Mouse (Mus musculus) liver, adult (tissue): ENCODE data around the gene Uba6.

Experiments
- GATA4 ChIP-seq: IDR thresholded peaks from 2 replicates; pipeline ENCODE4 v1.6.1; 2014; ENCODE audit warnings: mild to moderate bottlenecking, low read length; ENCODE audit not compliant: insufficient replicate concordance

Uba6 gene

GRCm38 (mm10) chr5:86098988-86099387 is 73.6 kb downstream of the Uba6 start:
- no peak for TF ChIP-seq GATA4

DNA sequence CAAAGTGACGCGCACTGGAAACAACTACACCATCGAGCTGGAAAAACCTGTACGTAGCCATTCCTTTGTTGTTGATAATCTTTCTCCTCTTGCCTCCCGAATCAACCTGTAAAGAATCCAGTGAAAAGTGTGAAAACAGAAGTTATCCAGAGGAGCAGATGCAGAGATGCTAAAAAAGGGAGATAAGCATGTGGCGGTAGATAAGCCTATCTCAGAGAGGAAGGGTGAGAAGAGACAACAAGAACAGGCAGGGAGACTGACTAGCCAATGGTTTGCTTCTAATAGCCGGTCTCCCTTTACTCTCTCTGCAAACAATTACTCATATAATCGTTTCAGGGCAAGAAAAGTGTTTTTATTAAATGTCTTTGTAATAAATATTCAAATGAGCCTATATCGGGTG is 77.8 kb downstream of the Uba6 start:
- no peak for TF ChIP-seq GATA4

- TF ChIP-seq GATA4 = no peak
Observed at GRCm38 (mm10) chr5:86086751-86087150, 85.9 kb downstream of the Uba6 start.

DNA sequence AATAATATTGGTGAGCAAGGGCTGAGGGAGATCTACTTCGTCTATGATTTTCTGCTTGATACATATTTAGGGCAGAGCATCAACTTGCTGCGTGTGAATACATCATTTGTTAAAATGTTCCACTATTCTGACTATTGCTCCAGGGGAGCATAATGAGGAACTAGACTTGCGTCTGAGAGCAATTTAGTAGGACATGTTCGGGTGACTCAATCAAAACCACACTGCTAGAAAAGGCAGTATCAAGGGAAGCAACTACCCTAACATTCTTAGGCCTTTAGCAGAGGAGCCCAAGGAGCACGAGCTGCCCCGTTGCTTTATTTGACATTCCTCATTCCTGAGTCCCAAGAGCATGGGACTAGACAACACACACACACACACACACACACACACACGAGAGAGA is 87.6 kb downstream of the Uba6 start:
- no peak for TF ChIP-seq GATA4

DNA sequence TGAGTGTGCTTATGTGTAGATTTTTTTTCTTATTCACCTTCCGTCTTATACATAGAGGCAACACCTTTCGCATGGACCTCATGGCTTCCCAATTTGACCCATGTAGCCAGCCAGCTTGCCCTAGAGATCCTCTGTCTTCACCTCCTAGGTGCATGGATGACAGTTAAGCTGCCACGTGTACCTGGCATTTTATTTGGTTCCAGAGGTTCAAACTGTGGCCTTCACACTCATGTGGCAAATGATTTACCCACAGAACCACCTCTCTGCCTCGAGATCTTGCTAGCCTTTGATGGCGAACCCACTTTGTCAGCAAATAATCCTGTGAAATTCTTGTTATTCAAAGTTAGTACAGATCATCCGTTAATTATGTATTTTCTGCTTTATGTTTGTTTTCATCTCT is 88.6 kb downstream of the Uba6 start:
- TF ChIP-seq GATA4 = no peak

GRCm38 (mm10) chr5:86078720-86079334 is 93.8 kb downstream of the Uba6 start:
- TF ChIP-seq GATA4 = no peak

GRCm38 (mm10) chr5:86072756-86073386 is 99.7 kb downstream of the Uba6 start:
- TF ChIP-seq GATA4 = no peak

GRCm38 (mm10) chr5:86071538-86071937 is 101.1 kb downstream of the Uba6 start, which contains the start of gene Stap1:
TSS of gene Stap1 (plus strand) at chr5:86071746.
- TF ChIP-seq GATA4 = no peak

- no peak for TF ChIP-seq GATA4
Observed at GRCm38 (mm10) chr5:86069121-86069520, 103.5 kb downstream of the Uba6 start.

DNA sequence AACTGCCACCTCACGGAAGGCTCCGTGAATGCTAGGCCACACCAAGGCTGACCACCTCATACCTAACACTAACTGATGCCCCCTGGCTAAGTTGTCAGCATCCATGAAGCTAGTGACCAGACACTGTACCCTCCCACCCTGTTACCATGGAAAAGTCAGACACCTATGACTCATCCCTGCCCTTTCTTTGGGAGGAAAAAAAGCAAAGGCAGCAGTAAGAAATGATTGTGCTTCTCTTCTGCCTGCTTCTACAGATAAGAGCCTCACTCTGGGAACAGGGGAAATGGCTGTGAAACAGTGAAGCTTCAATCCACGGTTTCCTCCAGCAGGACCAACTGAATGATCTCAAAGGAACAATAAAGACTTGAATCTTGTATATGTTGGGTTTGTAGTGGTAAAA is 104.2 kb downstream of the Uba6 start:
- no peak for TF ChIP-seq GATA4

- no peak; the same call in 1 of the 2 replicates for TF ChIP-seq GATA4
Observed at GRCm38 (mm10) chr5:86066551-86066929, 106.1 kb downstream of the Uba6 start.

GRCm38 (mm10) chr5:86065876-86066550 is 106.6 kb downstream of the Uba6 start:
- no peak for TF ChIP-seq GATA4

DNA sequence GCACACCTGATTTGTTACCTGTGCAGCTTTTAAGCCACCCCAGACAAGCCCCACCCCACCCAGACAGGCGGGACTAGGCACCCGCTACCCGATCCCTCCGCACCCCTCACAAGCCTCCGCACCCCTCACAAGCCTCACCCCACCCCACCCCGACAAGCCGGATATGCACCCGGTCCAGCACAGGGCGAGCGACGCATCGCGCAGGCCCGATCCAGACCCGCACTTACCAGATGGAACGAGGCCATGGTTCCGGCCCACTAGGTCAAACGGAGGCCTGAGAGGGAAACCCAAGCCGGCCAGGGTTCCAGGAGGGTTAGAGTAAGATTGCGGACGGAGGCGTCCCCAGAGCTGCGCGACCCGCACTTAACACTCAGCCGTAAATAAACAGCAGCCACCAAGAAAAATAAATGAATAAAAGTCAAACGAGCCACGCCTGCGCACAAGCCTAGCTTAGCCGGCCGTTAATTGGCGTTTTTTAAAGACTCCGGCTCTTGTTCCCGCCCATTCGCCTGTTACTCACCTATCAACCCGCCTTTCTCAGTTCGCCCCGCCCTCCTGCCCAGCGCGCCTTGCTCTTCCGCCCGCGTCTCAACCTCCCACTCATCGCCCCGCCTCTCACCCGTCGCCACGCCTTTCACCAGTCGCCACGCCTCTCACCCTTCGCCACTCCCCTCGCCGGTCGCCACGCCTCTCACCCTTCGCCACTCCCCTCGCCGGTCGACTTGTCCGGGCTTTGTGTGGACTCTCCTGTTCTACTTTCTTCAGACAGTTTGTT is 107.3 kb downstream of the Uba6 start, which contains the start of gene Cenpc1:
Gene Cenpc1, minus strand, starts transcription at position 483 of the 775 bp plus-strand sequence.
- peak; percentile 35; the same call in 1 of the 2 replicates for TF ChIP-seq GATA4

DNA sequence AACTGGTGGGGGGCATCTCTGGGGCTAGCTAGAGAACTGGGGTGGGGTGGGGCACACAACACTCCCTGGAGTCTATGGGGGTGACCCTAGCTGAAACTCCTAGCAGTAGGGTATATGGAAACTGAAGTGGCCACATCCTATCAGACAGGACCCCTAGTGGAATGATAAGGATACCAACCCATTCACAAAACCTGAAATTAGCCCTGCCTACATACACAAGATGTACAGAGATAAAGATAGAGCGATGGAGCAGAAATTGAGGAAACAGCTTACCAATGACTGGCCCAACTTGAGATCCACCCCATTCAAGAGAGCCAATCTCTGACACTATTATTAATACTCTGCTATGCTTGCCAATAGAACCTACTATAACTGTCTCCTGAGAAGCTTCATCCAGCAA is 109.1 kb downstream of the Uba6 start:
- TF ChIP-seq GATA4 = no peak
